Mouse (Mus musculus) megakaryocyte, embryonic 14.5 days (primary cell): ENCODE measurements around the gene Fcgr4.

ENCODE experiments used
- FLI1 ChIP-seq: IDR thresholded peaks from 2 replicates; pipeline ENCODE4 v1.6.1; 2012; ENCODE audit warnings: low read length, inconsistent platforms, mixed read lengths
- GATA1 ChIP-seq: IDR thresholded peaks from 3 replicates; pipeline ENCODE4 v1.6.1; 2012; ENCODE audit warnings: mixed read lengths, low read length, inconsistent platforms, borderline replicate concordance

GRCm38 (mm10) chr1:170996753-170997152 lies 22.0 kb upstream of the Fcgr4 start:
- no peak for TF ChIP-seq GATA1
- no peak for TF ChIP-seq FLI1
